Mouse (Mus musculus) embryonic facial prominence, embryonic 14.5 days (tissue): ENCODE results near the gene Kcnh2. TPM values are rescaled to one million over a fixed set of nuclear protein-coding genes. Genes with fewer than 3 reads are reported as not detected.

Experiments used
- ATAC-seq: fragments of 200-750 bp; cut with Nextera tagmentation; 2 replicates; pipeline ENCODE4 v1.8.0; 2017; ENCODE audit warnings: low read depth, moderate number of reproducible peaks, moderate TSS enrichment
- DNase-seq: peaks from one replicate; pipeline ENCODE4 v3.0.0-alpha.2; 2015; ENCODE audit warnings: low spot score
- H3K27ac ChIP-seq: fragments of 300-500 bp; sonication (generic); replicated peaks from 2 replicates; pipeline ENCODE4 v1.5.1; 2014; ENCODE audit warnings: low read depth, mild to moderate bottlenecking, low read length, moderate library complexity
- H3K27me3 ChIP-seq: fragments of 300-500 bp; sonication (generic); replicated peaks from 2 replicates; pipeline ENCODE4 v1.6.1; 2014; ENCODE audit warnings: low read length; ENCODE audit not compliant: control insufficient read depth, insufficient read depth
- H3K36me3 ChIP-seq: fragments of 300-500 bp; sonication (generic); 2 replicates; pipeline ENCODE4 v1.6.1; 2014; ENCODE audit warnings: low read length, mixed read lengths; ENCODE audit not compliant: control insufficient read depth, insufficient read depth
- H3K4me1 ChIP-seq: fragments of 300-500 bp; sonication (generic); 2 replicates; pipeline ENCODE4 v1.6.1; 2014; ENCODE audit warnings: antibody characterized with exemption, low read length; ENCODE audit not compliant: control insufficient read depth, insufficient read depth
- H3K4me2 ChIP-seq: fragments of 300-500 bp; sonication (generic); 2 replicates; pipeline ENCODE4 v1.6.1; 2014; ENCODE audit warnings: low read depth, mild to moderate bottlenecking, low read length, moderate library complexity, mixed read lengths
- H3K4me3 ChIP-seq: fragments of 300-500 bp; sonication (generic); 2 replicates; pipeline ENCODE4 v1.5.1; 2014; ENCODE audit warnings: low read depth, mild to moderate bottlenecking, low read length
- H3K9ac ChIP-seq: fragments of 300-500 bp; sonication (generic); 2 replicates; pipeline ENCODE4 v1.6.1; 2014; ENCODE audit warnings: low read depth, mild to moderate bottlenecking, low read length, moderate library complexity, mixed read lengths
- H3K9me3 ChIP-seq: fragments of 300-500 bp; sonication (generic); 2 replicates; pipeline ENCODE4 v1.6.1; 2016; ENCODE audit warnings: low read length; ENCODE audit not compliant: control insufficient read depth
- WGBS: fragments of 180-500 bp; shearing (Covaris S2); extraction: QIAGEN DNeasy Blood & Tissue Kit; methylation state at CpG from one replicate; pipeline ENCODE4 v1.1.7; 2014; 5-methylcytosine and 5-hydroxymethylcytosine counted together
- polyA plus RNA-seq: library from polyadenylated mRNA; unstranded; fragments of >200 nt; fragmentation: Nextera tagmentation; extraction: Ambion mirVana; gene quantifications from 2 replicates; pipeline ENCODE4 v1.2.1, GENCODE M21; 2014

Gene Kcnh2
- polyA plus RNA-seq, 1 experiment from 2014 or later: 7.6 TPM

GRCm38 (mm10) chr5:24326842-24327417 is 24.5 kb downstream of the Kcnh2 start:
- ATAC-seq: no peak
- no peak overlapping the region for H3K27ac ChIP-seq
- 82% methylated on average over 4 of the region's 4 CpGs for WGBS

DNA sequence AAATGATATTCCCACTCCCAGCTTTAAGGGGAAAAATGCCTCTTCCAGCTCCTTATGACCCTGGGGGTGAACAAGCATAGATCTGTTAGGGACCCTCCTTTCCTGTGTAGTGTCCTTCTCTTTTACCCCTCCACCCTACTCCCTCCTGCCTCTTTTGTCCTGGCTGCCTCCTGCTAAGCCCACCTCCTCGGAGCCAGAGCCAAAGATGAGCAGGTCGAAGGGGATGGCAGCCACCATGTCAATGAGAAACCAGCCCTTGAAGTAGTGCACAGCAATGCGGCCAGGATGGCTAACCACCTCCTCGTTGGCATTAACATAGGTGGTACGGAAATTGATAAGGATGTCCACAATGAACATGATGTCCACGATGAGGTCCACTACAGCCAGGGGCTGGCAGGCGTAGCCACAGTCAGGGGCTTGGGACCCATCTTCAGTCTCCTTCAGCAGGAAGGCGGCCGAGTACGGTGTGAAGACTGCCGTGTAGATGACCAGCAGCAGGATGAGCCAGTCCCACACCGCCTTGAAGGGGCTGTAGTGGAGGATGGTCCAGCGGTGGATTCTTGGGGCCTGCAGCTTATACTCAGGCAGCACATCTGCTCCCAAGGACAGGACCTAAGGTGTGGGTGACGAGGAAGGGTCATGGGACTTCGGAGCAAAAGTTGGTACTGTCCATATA is 25.1 kb downstream of the Kcnh2 start:
- Histone ChIP-seq H3K4me3 (no peak overlapping the region), H3K27me3 (peaks cover 14% of the 10 kb centered on the region; the same call in 1 of the 2 replicates)

More at GRCm38 (mm10) chr5:24326842-24327417, 24.5 kb downstream of the Kcnh2 start:
- H3K36me3 ChIP-seq: no peaks in the 10 kb centered on the region
- H3K4me3 ChIP-seq: no peak overlapping the region
- no peak overlapping the region for H3K9ac ChIP-seq
- peaks cover 14% of the 10 kb centered on the region; the same call in 1 of the 2 replicates for H3K27me3 ChIP-seq
- H3K4me2 ChIP-seq: no peak overlapping the region
- peaks cover 13% of the 10 kb centered on the region for H3K4me1 ChIP-seq
- no peak for DNase-seq
- H3K9me3 ChIP-seq: no peaks in the 10 kb centered on the region

DNA sequence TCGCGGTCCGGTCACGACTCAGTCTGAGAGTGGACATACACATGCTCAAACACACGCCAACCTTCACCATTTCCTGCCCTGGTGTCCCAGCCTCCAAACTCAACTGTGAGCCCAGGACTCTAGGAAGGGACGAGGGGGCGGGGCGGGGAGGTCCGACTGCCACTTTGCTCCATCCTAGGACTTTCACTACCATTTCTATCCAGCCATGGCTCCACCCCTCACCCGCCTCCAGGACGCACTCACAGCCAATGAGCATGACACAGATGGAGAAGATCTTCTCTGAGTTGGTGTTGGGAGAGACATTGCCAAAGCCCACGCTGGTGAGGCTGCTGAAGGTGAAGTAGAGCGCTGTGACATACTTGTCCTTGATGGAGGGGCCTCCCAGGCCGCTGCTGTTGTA is 26.2 kb downstream of the Kcnh2 start:
- H3K9ac ChIP-seq: no peak overlapping the region
- no peaks in the 10 kb centered on the region for H3K9me3 ChIP-seq
- H3K27me3 ChIP-seq: peaks cover 14% of the 10 kb centered on the region; the same call in 1 of the 2 replicates
- ATAC-seq: no peak
- WGBS: 41% methylated on average over 14 of the region's 14 CpGs
- H3K4me2 ChIP-seq: no peak overlapping the region
- no peak overlapping the region for H3K4me3 ChIP-seq
- H3K36me3 ChIP-seq: no peaks in the 10 kb centered on the region
- no peak for DNase-seq
- H3K27ac ChIP-seq: no peak overlapping the region
- peaks cover 15% of the 10 kb centered on the region for H3K4me1 ChIP-seq

More for the DNA sequence above, 25.1 kb downstream of the Kcnh2 start:
- H3K4me1 ChIP-seq: peaks cover 13% of the 10 kb centered on the region
- no peaks in the 10 kb centered on the region for H3K36me3 ChIP-seq
- no peak overlapping the region for H3K4me2 ChIP-seq
- ATAC-seq: no peak
- H3K9me3 ChIP-seq: no peaks in the 10 kb centered on the region
- 92% methylated on average over 15 of the region's 15 CpGs for WGBS
- DNase-seq: no peak
- no peak overlapping the region for H3K9ac ChIP-seq
- no peak overlapping the region for H3K27ac ChIP-seq

- Histone ChIP-seq H3K27me3 (peaks cover 14% of the 10 kb centered on the region; the same call in 1 of the 2 replicates), H3K36me3 (no peaks in the 10 kb centered on the region), H3K9me3 (no peaks in the 10 kb centered on the region), H3K4me3 (no peak overlapping the region), H3K27ac (no peak overlapping the region), H3K4me2 (no peak overlapping the region), H3K9ac (0 out of 2 replicates have a peak overlapping the region, but pooled peaks have one; percentile 14), H3K4me1 (peaks cover 8% of the 10 kb centered on the region)
- DNase-seq: no peak
- peak; percentile 19; the same call in 1 of the 2 replicates for ATAC-seq
- 19% methylated on average over 21 of the region's 22 CpGs for WGBS
These were observed 29.4 kb downstream of the Kcnh2 start for GRCm38 (mm10) chr5:24321711-24322682.

DNA sequence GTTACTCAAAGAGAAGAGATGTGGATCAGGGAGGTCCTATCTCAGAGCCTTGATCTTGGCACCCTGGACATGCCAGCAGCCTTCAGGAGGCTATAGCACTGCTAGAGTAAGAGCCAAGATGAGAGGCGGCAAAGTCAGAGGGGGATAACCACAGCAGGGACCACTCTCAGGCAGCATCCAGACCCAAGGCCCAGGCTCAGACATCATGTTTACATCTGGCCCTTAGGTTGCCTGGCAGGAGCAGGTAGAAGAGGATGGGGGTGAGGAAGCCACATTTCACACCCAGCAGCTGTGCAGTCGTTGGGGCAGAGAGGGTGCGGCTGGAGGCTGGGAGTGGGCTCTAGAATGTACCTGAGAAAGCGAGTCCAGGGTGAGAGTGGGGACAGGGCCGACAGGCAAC is 30.5 kb downstream of the Kcnh2 start:
- WGBS: 54% methylated on average over 5 of the region's 5 CpGs
- H3K4me1 ChIP-seq: peaks cover 8% of the 10 kb centered on the region
- H3K9ac ChIP-seq: no peak overlapping the region
- no peak overlapping the region for H3K27ac ChIP-seq
- H3K4me2 ChIP-seq: peak overlapping the region; percentile 44; the same call in 1 of the 2 replicates
- DNase-seq: no peak
- H3K4me3 ChIP-seq: no peak overlapping the region
- no peaks in the 10 kb centered on the region for H3K9me3 ChIP-seq
- no peaks in the 10 kb centered on the region for H3K36me3 ChIP-seq
- H3K27me3 ChIP-seq: peaks cover 10% of the 10 kb centered on the region; the same call in 1 of the 2 replicates
- no peak for ATAC-seq

- Histone ChIP-seq H3K9me3 (no peaks in the 10 kb centered on the region), H3K9ac (peak overlapping the region; percentile 30; the same call in 1 of the 2 replicates), H3K4me1 (peaks cover 8% of the 10 kb centered on the region), H3K27ac (peak overlapping the region; percentile 48), H3K27me3 (peaks cover 10% of the 10 kb centered on the region; the same call in 1 of the 2 replicates), H3K4me2 (peak overlapping the region; percentile 44), H3K36me3 (no peaks in the 10 kb centered on the region), H3K4me3 (peak overlapping the region; percentile 16; the same call in 1 of the 2 replicates)
- WGBS: 37% methylated on average over 6 of the region's 6 CpGs
- peak; percentile 65 for DNase-seq
- ATAC-seq: peak; percentile 53; the same call in 1 of the 2 replicates
These were observed 31.0 kb downstream of the Kcnh2 start for GRCm38 (mm10) chr5:24320467-24320813.

DNA sequence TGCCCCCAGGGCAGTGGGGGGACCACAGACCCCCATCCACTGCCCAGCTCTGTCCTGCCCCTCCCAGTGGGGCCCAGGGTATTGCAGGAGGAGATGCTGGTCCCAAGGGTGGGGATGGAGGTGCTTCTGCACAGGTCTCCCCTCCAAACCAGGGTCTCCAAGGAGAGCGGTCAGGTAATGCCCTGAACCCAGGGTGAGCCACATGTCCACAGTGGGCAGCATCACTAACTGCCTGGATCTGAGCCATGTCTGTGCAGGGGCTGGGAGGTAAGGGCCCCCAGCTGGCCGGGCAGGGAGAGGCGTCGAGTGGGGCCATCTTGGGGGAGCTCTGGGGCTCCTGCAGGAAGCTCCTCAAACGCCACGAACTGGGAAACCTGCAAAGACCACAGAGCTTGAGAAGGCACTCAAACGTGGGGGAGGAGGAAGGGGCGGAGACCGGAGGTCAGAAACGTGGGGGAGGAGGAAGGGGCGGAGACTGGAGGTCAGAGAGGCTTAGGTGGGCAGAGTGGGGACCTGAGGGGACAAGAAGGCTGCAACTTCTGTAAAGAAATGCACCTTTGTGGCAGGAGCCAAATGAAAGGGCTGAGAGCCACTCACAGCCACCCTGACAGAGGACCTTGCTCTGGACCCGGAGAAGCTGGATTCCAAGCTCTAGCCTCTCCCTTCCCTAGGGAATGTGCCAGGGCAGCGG is 31.5 kb downstream of the Kcnh2 start:
- Histone ChIP-seq H3K27me3 (peaks cover 10% of the 10 kb centered on the region; the same call in 1 of the 2 replicates), H3K27ac (peak overlapping the region; percentile 48), H3K4me3 (peak overlapping the region; percentile 16; the same call in 1 of the 2 replicates), H3K9ac (peak overlapping the region; percentile 30; the same call in 1 of the 2 replicates), H3K4me1 (peaks cover 8% of the 10 kb centered on the region), H3K4me2 (peak overlapping the region; percentile 44), H3K9me3 (no peaks in the 10 kb centered on the region), H3K36me3 (no peaks in the 10 kb centered on the region)
- DNase-seq (no peak), ATAC-seq (peak; percentile 28; the same call in 1 of the 2 replicates)
- 16% methylated on average over 13 of the region's 13 CpGs for WGBS

DNA sequence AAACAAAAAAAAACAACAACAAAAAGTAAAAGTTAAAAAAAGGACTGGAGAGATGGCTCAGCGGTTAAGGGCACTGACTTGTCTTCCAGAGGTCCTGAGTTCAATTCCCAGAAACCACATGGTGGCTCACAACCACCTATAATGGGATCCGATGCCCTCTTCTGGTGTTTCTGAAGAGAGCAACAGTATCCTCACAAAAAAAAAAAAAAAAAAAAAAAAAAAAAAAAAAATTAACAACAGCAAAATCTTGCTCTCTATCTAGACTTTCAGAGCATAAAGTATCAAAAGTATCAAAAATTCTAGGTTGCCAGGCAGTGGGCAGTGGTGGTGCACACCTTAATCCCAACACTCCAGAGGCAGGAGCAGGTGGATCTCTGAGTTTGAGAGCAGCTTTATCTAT is 42.2 kb downstream of the Kcnh2 start:
- no peak overlapping the region for H3K4me2 ChIP-seq
- 92% methylated on average over 2 of the region's 2 CpGs for WGBS
- ATAC-seq (no peak), DNase-seq (no peak)
- no peaks in the 10 kb centered on the region for H3K27me3 ChIP-seq
- no peak overlapping the region for H3K4me3 ChIP-seq
- no peak overlapping the region for H3K27ac ChIP-seq
- H3K4me1 ChIP-seq: no peaks in the 10 kb centered on the region
- H3K36me3 ChIP-seq: no peaks in the 10 kb centered on the region
- H3K9me3 ChIP-seq: peaks cover 17% of the 10 kb centered on the region
- H3K9ac ChIP-seq: no peak overlapping the region
